In the genomic region with DNA sequence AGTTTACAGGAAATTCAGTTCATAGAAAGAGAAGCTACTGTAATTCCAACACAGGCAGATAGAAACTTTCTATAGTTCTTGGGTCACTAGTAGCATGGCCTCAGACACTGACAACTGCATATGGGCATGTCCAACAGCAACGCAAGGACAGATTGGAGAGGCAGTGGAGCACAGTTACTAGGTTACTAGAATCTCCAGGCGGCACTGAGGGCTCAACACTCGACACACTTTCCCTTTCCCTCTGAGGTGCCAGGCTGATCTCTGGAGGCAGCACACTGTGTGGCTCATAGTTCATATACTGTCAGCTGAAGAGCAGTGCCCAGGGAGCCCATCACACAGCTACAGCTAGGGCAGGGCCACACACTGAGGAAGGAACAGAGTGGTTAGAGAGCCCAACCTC, we compare ENCODE assay signal across 26 mouse cellular contexts.
"Had no signal": no experiment of that assay in that cellular context is flagged by ENCODE, and none has a peak within 500 bp of the region (broad histone marks: within the 10 kb centered on the region; RNA-seq: fewer than 3 reads in every experiment).

No protein-coding gene starts in this region.

- H3K27me3 ChIP-seq: hindbrain, embryonic 12.5 days; intestine, embryonic 15.5 days; limb, embryonic 12.5 days; liver, embryonic 13.5 days; liver, embryonic 15.5 days had no signal

- H3K9ac ChIP-seq: hindbrain, embryonic 12.5 days; hindbrain, embryonic 14.5 days; intestine, embryonic 15.5 days; limb, embryonic 12.5 days; liver, embryonic 13.5 days; liver, embryonic 15.5 days had no signal

- ATAC-seq: hindbrain, embryonic 16.5 days; inflammation-experienced regulatory T-cells, adult 6 months; intestine, embryonic 15.5 days; intestine, postnatal 0 days had no signal

- H3K4me1 ChIP-seq: hindbrain, embryonic 10.5 days; intestine, embryonic 15.5 days had no signal

- H3K27ac ChIP-seq: heart, adult 2 months; hindbrain, embryonic 10.5 days; hindbrain, embryonic 12.5 days; hindbrain, embryonic 14.5 days; intestine, embryonic 15.5 days; layer of hippocampus, adult 2 months; left cerebral cortex, adult 2 months; limb, embryonic 10.5 days; limb, embryonic 12.5 days; liver, embryonic 13.5 days; liver, embryonic 15.5 days had no signal

- H3K4me3 ChIP-seq: heart, adult 2 months; hindbrain, embryonic 10.5 days; hindbrain, embryonic 12.5 days; intestine, embryonic 15.5 days; layer of hippocampus, adult 2 months; left cerebral cortex, adult 2 months; limb, embryonic 10.5 days; limb, embryonic 12.5 days; liver, embryonic 13.5 days; liver, embryonic 15.5 days had no signal

- H3K4me2 ChIP-seq: heart, embryonic 11.5 days; hindbrain, embryonic 12.5 days; hindbrain, embryonic 14.5 days; intestine, embryonic 15.5 days; limb, embryonic 12.5 days; liver, embryonic 11.5 days; liver, embryonic 13.5 days; liver, embryonic 15.5 days had no signal

- DNase-seq: gastrocnemius, postnatal 14 days; gastrocnemius, postnatal 36 days; heart, adult 2 months; heart, postnatal 10 days; heart, postnatal 4 days; kidney, adult 18-20 months; kidney, adult 8-10 months; kidney, postnatal 10 days; kidney, postnatal 25 days; kidney, postnatal 4 days; liver; liver, embryonic 13.5 days had no signal

- H3K9me3 ChIP-seq: hindbrain, embryonic 10.5 days; hindbrain, embryonic 12.5 days; intestine, embryonic 15.5 days; limb, embryonic 10.5 days; limb, embryonic 12.5 days; liver, embryonic 13.5 days; liver, embryonic 15.5 days had no signal

- H3K36me3 ChIP-seq: hindbrain, embryonic 10.5 days; hindbrain, embryonic 12.5 days; intestine, embryonic 15.5 days; limb, embryonic 10.5 days; limb, embryonic 12.5 days; liver, embryonic 13.5 days; liver, embryonic 15.5 days had no signal
